Mouse (Mus musculus): Measurements from ENCODE around the gene Cd82.

Cd82 gene

DNA sequence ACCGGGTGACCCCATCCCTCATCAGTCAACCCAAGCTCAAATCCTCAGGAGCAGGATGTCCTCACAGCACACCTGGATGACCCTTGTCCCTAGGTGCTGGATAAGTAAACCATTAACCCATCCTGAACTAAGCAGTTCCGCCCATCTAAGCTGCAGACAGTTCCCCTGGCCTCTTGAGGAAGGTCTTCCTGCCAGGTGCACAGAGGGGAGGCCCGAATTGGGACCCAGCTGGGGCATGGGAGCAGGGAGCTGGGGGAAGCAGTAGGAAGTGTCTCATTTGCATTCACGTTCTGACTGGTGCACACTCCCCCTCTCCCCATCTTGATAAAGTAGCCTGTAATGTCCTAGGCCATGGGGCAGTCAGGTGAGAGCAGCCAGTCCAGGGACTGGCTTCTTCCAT, 50.8 kb downstream of the Cd82 start:
- DNase-seq, result no peak

DNA sequence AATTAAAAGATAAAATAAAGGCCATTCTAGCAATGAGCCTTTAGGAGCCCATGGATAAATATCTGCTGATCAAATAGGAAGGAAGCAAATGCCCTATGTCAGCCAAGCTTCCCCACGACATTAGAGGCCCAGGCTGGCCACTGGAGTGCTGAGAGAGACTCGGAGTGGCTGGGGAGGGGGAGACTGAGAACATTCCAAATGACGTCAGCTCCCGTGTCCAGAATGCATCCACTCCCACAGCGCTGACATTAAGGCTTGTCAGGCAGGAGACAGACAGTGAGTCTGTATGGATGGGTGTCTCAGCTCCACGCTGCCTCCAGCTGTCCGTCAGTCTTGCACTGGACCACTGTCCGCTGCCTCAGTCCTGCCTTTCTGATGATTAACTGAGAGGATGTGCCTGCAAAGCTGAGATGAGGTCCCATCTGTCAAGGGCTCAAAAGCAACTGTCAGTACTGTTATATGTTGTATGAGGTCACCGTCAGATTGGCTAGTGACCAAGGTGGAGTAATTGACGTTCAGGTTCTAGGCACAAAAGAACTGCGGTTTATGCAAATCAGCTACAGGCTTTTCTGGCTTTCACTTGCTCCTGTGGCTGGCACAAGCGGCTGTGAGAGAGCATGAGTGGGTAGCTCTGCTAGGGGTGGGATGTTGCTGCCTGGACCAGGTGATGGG, 51.9 kb downstream of the Cd82 start:
- no peak for DNase-seq

- no peak for DNase-seq
Measured at GRCm38 (mm10) chr2:93405017-93405425, 57.9 kb downstream of the Cd82 start.

DNA sequence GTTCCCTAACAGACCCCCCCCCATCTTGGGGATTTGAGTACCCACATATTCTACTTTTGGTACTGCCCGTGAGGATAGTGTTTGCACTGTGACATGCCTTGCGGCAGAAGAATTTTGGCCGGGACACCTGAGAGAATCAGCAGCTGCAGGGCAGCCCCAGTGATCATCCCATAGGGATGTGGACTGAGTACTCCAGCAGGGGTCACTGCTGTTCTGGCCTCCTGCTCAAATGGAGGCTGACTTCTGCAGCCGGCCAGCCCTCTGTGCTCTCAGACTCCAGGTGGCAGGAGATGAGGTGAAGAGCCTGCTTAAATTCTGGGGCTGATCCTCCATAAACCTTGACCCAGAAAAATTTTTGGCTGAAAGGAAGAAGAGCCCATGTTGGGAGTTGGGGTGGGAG, 58.8 kb downstream of the Cd82 start:
- DNase-seq, result no peak

DNA sequence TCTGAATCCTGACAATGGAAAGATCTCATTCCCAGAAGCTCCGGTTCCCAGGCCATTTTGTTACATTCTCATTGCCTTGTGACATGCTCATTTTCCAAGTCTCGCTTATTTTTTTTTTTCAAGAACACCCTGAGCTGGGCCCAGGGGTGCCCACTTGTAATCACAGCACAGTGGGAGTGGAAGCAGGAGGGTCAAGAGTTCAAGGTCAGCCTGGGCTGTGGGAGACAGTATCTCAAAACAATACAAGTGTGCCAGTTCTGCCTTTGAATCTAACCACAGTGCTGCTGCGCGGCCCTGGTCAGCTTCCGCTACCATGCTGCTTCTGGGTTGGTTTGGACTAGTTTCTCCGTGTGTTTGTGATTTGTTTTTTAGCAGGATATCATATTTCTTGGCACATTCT, 59.7 kb downstream of the Cd82 start:
- DNase-seq, result no peak

- DNase-seq, result no peak
Measured at GRCm38 (mm10) chr2:93391198-93391597, 71.7 kb downstream of the Cd82 start.

DNA sequence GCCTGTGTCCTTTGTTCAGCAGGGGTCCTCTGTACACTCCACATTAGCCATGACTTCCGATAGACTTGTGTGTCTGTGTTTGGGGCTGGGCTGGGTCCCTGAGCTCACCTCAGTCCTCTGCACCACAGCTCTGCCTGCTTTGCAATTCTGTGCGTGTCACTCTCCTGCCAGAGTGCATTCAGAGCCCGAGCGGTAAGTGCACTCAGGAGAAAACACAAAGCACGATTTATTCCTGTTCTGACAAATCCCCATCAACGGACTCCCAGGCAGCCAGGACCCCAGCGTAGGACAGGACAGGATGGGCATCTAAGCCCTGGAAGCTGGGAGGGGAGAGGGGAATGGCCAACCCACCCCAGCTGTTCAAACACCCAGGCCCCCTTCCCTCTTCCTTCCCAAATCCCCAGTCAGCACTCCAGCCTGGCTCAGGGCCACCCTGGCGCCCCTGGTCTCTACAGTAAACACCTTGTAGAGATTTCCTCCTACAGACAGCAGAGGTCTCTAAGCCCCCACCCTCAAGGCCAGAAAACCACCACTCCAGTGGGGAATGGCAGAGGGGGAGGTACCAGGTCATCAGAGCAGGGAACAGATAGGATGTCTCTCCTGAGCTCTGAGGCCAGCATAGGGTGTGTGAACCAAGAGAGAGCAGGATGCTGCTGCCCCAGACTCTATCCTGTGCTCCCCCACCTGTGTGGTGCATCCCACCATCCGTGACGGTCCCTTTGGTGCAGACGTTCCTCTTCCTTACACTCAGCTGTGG, 72.6 kb downstream of the Cd82 start:
- DNase-seq, result no peak

DNA sequence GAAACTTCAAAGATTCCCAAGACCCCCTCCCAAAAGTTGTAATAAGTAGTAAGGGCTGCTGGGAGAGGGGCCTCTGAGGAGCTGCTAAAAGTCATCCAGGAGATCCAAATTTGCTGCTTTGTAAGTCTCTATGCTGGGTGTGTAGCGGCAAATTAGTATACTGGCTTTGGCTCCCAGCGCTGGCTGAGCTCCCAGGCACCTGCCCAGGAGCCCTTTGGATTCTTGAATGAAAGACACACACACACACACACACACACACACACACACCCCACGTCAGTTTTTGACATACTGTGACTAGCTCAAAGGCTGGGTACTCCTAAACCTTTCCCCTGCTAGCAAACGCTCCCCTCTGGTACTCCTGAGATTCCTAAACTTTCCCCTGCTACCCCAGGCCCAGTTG, 76.0 kb downstream of the Cd82 start:
- no peak for DNase-seq

DNA sequence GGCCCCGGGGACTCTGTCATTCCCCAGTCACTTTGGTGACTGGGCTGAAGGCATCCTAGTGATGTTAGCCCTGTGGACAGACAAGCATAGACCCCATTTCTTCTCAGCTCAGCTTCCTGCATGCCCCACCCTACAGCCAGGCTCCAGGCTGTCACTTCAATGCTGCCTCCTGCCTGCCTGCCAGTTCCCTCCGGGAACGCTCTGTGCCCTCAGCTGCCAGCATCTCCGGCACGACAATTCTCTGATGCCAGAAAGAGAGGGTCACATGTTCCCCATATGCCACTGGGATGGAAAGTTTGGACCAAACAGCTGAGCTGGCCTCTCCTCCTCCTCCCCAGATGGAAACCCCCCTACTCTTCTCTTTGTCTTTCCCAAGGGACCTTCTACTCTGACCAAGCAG, 79.1 kb downstream of the Cd82 start:
- DNase-seq, result no peak

DNA sequence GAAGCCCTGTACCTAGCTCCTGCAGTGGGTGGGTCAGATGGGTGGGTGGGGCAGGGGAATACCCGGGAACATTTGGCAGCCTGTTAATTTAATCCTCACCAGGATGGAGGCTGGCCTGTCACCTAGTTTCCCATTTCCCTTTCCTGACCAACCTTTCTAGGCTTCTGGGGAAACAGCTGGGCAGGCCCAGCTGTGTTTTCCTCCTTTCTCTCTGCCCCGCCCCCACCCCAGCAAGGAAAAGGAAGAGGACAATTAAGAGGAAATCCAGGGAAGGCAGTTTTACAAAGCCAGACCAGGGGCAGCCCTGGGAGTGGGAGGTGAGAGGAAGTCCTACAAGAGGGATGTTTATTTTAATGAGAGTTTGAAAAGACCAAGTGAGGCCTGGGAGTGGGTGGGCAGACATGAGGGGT, 82.3 kb downstream of the Cd82 start:
- DNase-seq, result no peak

- no peak for DNase-seq
Measured at GRCm38 (mm10) chr2:93377797-93378196, 85.1 kb downstream of the Cd82 start.

DNA sequence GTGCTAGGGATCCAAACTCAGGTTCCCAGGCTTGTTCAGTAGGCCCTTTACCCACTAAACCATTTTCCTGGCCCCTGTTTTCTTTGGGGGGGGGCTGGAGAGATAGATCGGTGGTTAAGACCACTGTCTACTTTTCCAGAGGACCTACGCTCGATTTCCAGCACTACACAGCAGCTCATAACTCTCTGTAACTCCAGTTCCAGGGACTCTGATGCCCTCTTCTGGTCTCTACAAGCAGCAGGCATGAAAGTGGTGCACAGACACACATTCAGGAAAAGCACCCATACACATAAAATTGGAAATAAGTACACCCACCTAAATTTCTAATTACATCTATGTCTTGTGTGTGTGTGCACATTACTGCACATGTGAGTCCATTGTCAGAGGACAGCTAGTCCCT, 85.8 kb downstream of the Cd82 start:
- no peak for DNase-seq

GRCm38 (mm10) chr2:93372872-93373271, 90.1 kb downstream of the Cd82 start:
- no peak for DNase-seq

- no peak for DNase-seq
Measured at GRCm38 (mm10) chr2:93372097-93372571, 90.8 kb downstream of the Cd82 start.
